Comparison of ENCODE assay signal across 28 mouse cellular contexts in the genomic region with DNA sequence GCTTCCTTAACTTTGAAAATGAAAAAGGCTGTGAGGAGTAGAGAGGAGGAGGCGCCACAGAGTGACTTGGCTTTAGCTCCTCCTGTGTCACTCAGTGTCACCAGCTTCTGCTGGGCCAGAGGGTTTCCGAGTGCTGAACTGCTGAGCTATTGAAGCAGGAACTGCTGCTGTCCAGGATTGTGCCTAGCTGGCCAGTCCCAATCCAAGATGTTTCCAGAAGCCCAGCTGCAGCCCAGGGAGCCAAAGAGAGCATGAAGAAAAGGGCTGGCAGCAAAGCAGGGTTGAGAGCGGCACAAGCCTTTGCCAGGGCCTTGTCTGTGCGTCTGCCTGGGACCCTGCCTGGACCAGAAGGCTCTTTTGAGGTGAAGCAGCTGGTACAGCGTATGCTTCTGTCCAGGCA. TPM values are rescaled to one million over a fixed set of nuclear protein-coding genes. Genes with fewer than 3 reads are reported as not detected.
DNase-seq lines count a peak whose midpoint lies in the region; ATAC-seq and TF ChIP-seq lines count a peak whose summit lies in the region.
"Had no signal": no experiment of that assay in that cellular context is flagged by ENCODE, and none has a peak within 500 bp of the region (broad histone marks: within the 10 kb centered on the region; RNA-seq: fewer than 3 reads in every experiment).

No protein-coding gene starts in this region.

- ATAC-seq in forebrain, postnatal 0 days: peak; percentile 63
- no peak for ATAC-seq in forebrain, embryonic 12.5 days (ENCODE audit: low FRiP score)
- ATAC-seq: forebrain, embryonic 14.5 days; midbrain, embryonic 15.5 days had no signal

- no peaks in the 10 kb centered on the region for H3K27me3 ChIP-seq in forebrain, postnatal 0 days (ENCODE audit: insufficient read depth, low read length)
- H3K27me3 ChIP-seq in forebrain, embryonic 12.5 days: no peaks in the 10 kb centered on the region
- H3K27me3 ChIP-seq: limb, embryonic 13.5 days; liver, embryonic 13.5 days; midbrain, embryonic 15.5 days had no signal

- no peak overlapping the region for H3K9ac ChIP-seq in forebrain, postnatal 0 days
- H3K9ac ChIP-seq in forebrain, embryonic 12.5 days: no peak overlapping the region
- H3K9ac ChIP-seq: liver, embryonic 13.5 days; lung, embryonic 14.5 days; midbrain, embryonic 15.5 days had no signal

- no peak overlapping the region for H3K4me2 ChIP-seq in forebrain, postnatal 0 days (ENCODE audit: low read depth)
- H3K4me2 ChIP-seq in forebrain, embryonic 12.5 days: no peak overlapping the region
- H3K4me2 ChIP-seq: heart, embryonic 11.5 days; limb, embryonic 13.5 days; liver, embryonic 13.5 days; lung, embryonic 14.5 days; midbrain, embryonic 15.5 days had no signal

- no peak overlapping the region for H3K4me3 ChIP-seq in forebrain, postnatal 0 days (ENCODE audit: low read depth, low read length)
- H3K4me3 ChIP-seq in forebrain, embryonic 12.5 days (replicated peaks): no peak overlapping the region
- H3K4me3 ChIP-seq: limb, embryonic 13.5 days; liver, embryonic 13.5 days; midbrain, embryonic 15.5 days; myocyte had no signal

- DNase-seq in forebrain, postnatal 0 days: no peak
- peak; percentile 29 to 38 for DNase-seq in layer of hippocampus, adult 8-10 months (ENCODE audit: low spot score in 2 of 2)
- no peak for DNase-seq in layer of hippocampus, adult 11-12 months (ENCODE audit: low spot score)
- DNase-seq in right cerebral cortex, adult 18-20 months: peak; percentile 37
- no peak for DNase-seq in right cerebral cortex, postnatal 14 days
- DNase-seq in layer of hippocampus, postnatal 10 days (ENCODE audit: low spot score in 2 of 2): peak; percentile 40 to 44
- DNase-seq in urinary bladder, postnatal 4 days (ENCODE audit: low spot score in 2 of 2): no peak
- DNase-seq: adrenal gland, postnatal 10 days; cerebellum, postnatal 25 days; gastrocnemius, postnatal 14 days; heart, adult 11 months; kidney, adult 8-10 months; kidney, postnatal 10 days; liver, embryonic 13.5 days; lung, postnatal 4 days; thymus, postnatal 4 days had no signal

- no peak for TF ChIP-seq CTCF in forebrain, postnatal 0 days (IDR thresholded peaks at IDR 0.05; ENCODE audit: low read depth)

- no peaks in the 10 kb centered on the region for H3K4me1 ChIP-seq in forebrain, postnatal 0 days (ENCODE audit: insufficient read depth)
- no peaks in the 10 kb centered on the region for H3K4me1 ChIP-seq in forebrain, embryonic 12.5 days
- H3K4me1 ChIP-seq: midbrain, embryonic 15.5 days had no signal

- no peaks in the 10 kb centered on the region for H3K9me3 ChIP-seq in forebrain, postnatal 0 days (ENCODE audit: low read length)
- no peaks in the 10 kb centered on the region for H3K9me3 ChIP-seq in forebrain, embryonic 12.5 days
- H3K9me3 ChIP-seq: limb, embryonic 13.5 days; liver, embryonic 13.5 days; midbrain, embryonic 15.5 days had no signal

- H3K36me3 ChIP-seq in forebrain, postnatal 0 days (ENCODE audit: insufficient read depth): peaks cover 69% of the 10 kb centered on the region
- H3K36me3 ChIP-seq in forebrain, embryonic 12.5 days (replicated peaks): peaks cover 79% of the 10 kb centered on the region

- H3K27ac ChIP-seq in forebrain, postnatal 0 days (ENCODE audit: low read depth, low read length): no peak overlapping the region
- H3K27ac ChIP-seq in forebrain, embryonic 12.5 days: no peak overlapping the region
- H3K27ac ChIP-seq: limb, embryonic 13.5 days; liver, embryonic 13.5 days; midbrain, embryonic 15.5 days had no signal

- 80% methylated on average over 5 of the region's 5 CpGs for WGBS in forebrain, postnatal 0 days
- WGBS in forebrain, embryonic 12.5 days: 84% methylated on average over 5 of the region's 5 CpGs

RNA-seq across cellular contexts. Expression of gene Tex22, which starts 26.2 kb away (rescaled TPM):
- total RNA-seq in forebrain, postnatal 0 days (2014; rRNA removed): 0.54 and 1.7 TPM in 2 replicates
- not detected in 2 replicates for polyA plus RNA-seq in forebrain, postnatal 0 days (2015; fragmentation: Nextera tagmentation; extraction: Ambion mirVana)
- polyA plus RNA-seq in forebrain, embryonic 12.5 days (2016; fragmentation: Nextera tagmentation; extraction: Ambion mirVana): 0.26 TPM in 1 of 2 replicates, not detected in the other
- total RNA-seq in layer of hippocampus, adult 8-10 months (2022): under 1 TPM; 0.34 to 0.87 (median 0.60) TPM
- total RNA-seq in layer of hippocampus, postnatal 10 days (2021): under 1 TPM; 0.45 to 0.64 TPM
- total RNA-seq: adrenal gland, postnatal 10 days; hematopoietic stem cell, adult 5-6 weeks; megakaryocyte-erythroid progenitor cell, adult 5-6 weeks had no signal
- polyA plus RNA-seq: embryonic facial prominence, embryonic 14.5 days; forebrain, embryonic 14.5 days; heart, postnatal 0 days; intestine, embryonic 14.5 days; liver, embryonic 13.5 days; lung, embryonic 14.5 days had no signal

RNA-seq across cellular contexts. Expression of gene Pacs2, which starts 33.8 kb away (rescaled TPM):
- total RNA-seq in forebrain, postnatal 0 days (2014; rRNA removed): 103 and 116 TPM in 2 replicates
- 14.3 and 23.2 TPM in 2 replicates for polyA plus RNA-seq in forebrain, postnatal 0 days (2015; fragmentation: Nextera tagmentation; extraction: Ambion mirVana)
- 26.3 and 27.6 TPM in 2 replicates for polyA plus RNA-seq in forebrain, embryonic 12.5 days (2016; fragmentation: Nextera tagmentation; extraction: Ambion mirVana)
- 100 to 1,000 TPM in 3 of 4 experiments, 10 to 100 TPM in 1; 89.5 to 110 (median 108) TPM for total RNA-seq in layer of hippocampus, adult 8-10 months (2022)
- 100 to 1,000 TPM; 129 to 132 TPM for total RNA-seq in layer of hippocampus, postnatal 10 days (2021)

RNA-seq across cellular contexts. Expression of gene Brf1, which starts 47.6 kb away (rescaled TPM):
- 47.6 and 54.4 TPM in 2 replicates for total RNA-seq in forebrain, postnatal 0 days (2014; rRNA removed)
- polyA plus RNA-seq in forebrain, postnatal 0 days (2015; fragmentation: Nextera tagmentation; extraction: Ambion mirVana): 32.3 and 40.2 TPM in 2 replicates
- polyA plus RNA-seq in forebrain, embryonic 12.5 days (2016; fragmentation: Nextera tagmentation; extraction: Ambion mirVana): 70.2 and 74.2 TPM in 2 replicates
- total RNA-seq in layer of hippocampus, adult 8-10 months (2022): 10 to 100 TPM; 49.3 to 59.4 (median 57.4) TPM
- 10 to 100 TPM; 55.7 to 66.6 TPM for total RNA-seq in layer of hippocampus, postnatal 10 days (2021)

RNA-seq across cellular contexts. Expression of gene Mta1, which starts 50.0 kb away (rescaled TPM):
- total RNA-seq in forebrain, postnatal 0 days (2014; rRNA removed): 49.2 and 59.3 TPM in 2 replicates
- 13.6 and 13.8 TPM in 2 replicates for polyA plus RNA-seq in forebrain, postnatal 0 days (2015; fragmentation: Nextera tagmentation; extraction: Ambion mirVana)
- 22.2 and 22.7 TPM in 2 replicates for polyA plus RNA-seq in forebrain, embryonic 12.5 days (2016; fragmentation: Nextera tagmentation; extraction: Ambion mirVana)
- total RNA-seq in layer of hippocampus, adult 8-10 months (2022): 10 to 100 TPM; 70.5 to 74.8 (median 72.0) TPM
- total RNA-seq in layer of hippocampus, postnatal 10 days (2021): 10 to 100 TPM; 87.3 to 89.5 TPM

Comparison
In these comparisons a context has a peak if more than half of its experiments do, and no peak if none do; other contexts are left out.
1. DNase-seq: peak in layer of hippocampus, adult 8-10 months (2 of 2), right cerebral cortex, adult 18-20 months (single experiment) and layer of hippocampus, postnatal 10 days (2 of 2); none in forebrain, postnatal 0 days (single experiment), layer of hippocampus, adult 11-12 months (single experiment), right cerebral cortex, postnatal 14 days (single experiment) and urinary bladder, postnatal 4 days (0 of 2).